Mouse (Mus musculus) cerebellum, adult 8-10 months (tissue): Measurements from ENCODE around the gene Ptger4.

Experiments
- DNase-seq: peaks from one replicate; pipeline ENCODE4 v3.0.0; 2022

Gene Ptger4

GRCm38 (mm10) chr15:5157386-5157785, 86.6 kb downstream of the Ptger4 start:
- no peak for DNase-seq
